Mouse (Mus musculus) midbrain, embryonic 12.5 days (tissue): ENCODE results near the gene Pex7. TPM values are rescaled to one million over a fixed set of nuclear protein-coding genes. Genes with fewer than 3 reads are reported as not detected.
A peak's percentile ranks its signal among the peaks of the same experiment; 100 is the strongest.

Experiments
- ATAC-seq: fragments of 200-750 bp; cut with Nextera tagmentation; 2 replicates; pipeline ENCODE4 v1.8.0; 2017; ENCODE audit warnings: low read depth, moderate TSS enrichment, moderate library complexity; ENCODE audit not compliant: low FRiP score
- H3K27ac ChIP-seq: fragments of 300-500 bp; sonication (generic); replicated peaks from 2 replicates; pipeline ENCODE4 v1.5.1; 2016; ENCODE audit warnings: mild to moderate bottlenecking
- H3K27me3 ChIP-seq: fragments of 300-500 bp; sonication (generic); 2 replicates; pipeline ENCODE4 v1.6.1; 2016; ENCODE audit warnings: mild to moderate bottlenecking
- H3K36me3 ChIP-seq: fragments of 300-500 bp; sonication (generic); 2 replicates; pipeline ENCODE4 v1.6.1; 2016
- H3K4me1 ChIP-seq: fragments of 300-500 bp; sonication (generic); 2 replicates; pipeline ENCODE4 v1.6.1; 2016
- H3K4me2 ChIP-seq: fragments of 300-500 bp; sonication (generic); replicated peaks from 2 replicates; pipeline ENCODE4 v1.6.1; 2016; ENCODE audit warnings: mild to moderate bottlenecking, moderate library complexity
- H3K4me3 ChIP-seq: fragments of 300-500 bp; sonication (generic); 2 replicates; pipeline ENCODE4 v1.5.1; 2016; ENCODE audit warnings: mild to moderate bottlenecking
- H3K9ac ChIP-seq: fragments of 300-500 bp; sonication (generic); replicated peaks from 2 replicates; pipeline ENCODE4 v1.6.1; 2016; ENCODE audit warnings: mild to moderate bottlenecking, moderate library complexity
- H3K9me3 ChIP-seq: fragments of 300-500 bp; sonication (generic); 2 replicates; pipeline ENCODE4 v1.6.1; 2016; ENCODE audit warnings: mild to moderate bottlenecking
- WGBS: fragments of 180-500 bp; shearing (Covaris S2); methylation state at CpG from one replicate; pipeline ENCODE4 v1.1.7; 2016; 5-methylcytosine and 5-hydroxymethylcytosine counted together
- polyA plus RNA-seq: library from polyadenylated mRNA; unstranded; fragments of >200 nt; fragmentation: Nextera tagmentation; extraction: Ambion mirVana; gene quantifications from 2 replicates; pipeline ENCODE4 v1.2.1, GENCODE M21; 2016

Pex7 gene
- polyA plus RNA-seq, 1 experiment from 2014 or later: 29.8 TPM

GRCm38 (mm10) chr10:19855597-19856306 is 51.7 kb downstream of the Pex7 start:
- peaks cover 13% of the 10 kb centered on the region for H3K4me1 ChIP-seq
- WGBS: 95% methylated on average over 7 of the region's 7 CpGs
- H3K9ac ChIP-seq: no peak overlapping the region
- H3K9me3 ChIP-seq: no peaks in the 10 kb centered on the region
- no peak for ATAC-seq
- no peak overlapping the region for H3K4me2 ChIP-seq
- H3K36me3 ChIP-seq: no peaks in the 10 kb centered on the region
- H3K27ac ChIP-seq: no peak overlapping the region
- no peak overlapping the region for H3K4me3 ChIP-seq
- peaks cover 37% of the 10 kb centered on the region for H3K27me3 ChIP-seq

DNA sequence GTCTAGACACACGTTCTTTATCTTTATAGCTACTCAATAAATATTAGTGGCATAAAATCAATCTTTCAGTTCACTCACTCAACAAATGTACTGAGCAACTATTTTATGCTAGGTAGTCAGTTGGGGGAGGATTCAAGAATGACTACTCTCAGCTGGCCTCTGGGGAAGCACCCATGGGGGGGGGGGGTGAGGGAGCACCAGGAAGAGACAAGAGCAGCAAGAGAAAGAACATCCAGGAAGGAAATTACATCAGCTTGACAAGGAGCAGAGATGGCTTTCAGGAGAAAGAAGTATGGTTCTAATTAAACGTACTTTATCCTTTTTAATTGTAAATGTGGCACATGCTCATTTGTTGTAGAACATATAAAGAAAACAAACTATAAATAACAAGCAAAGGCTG is 53.9 kb downstream of the Pex7 start:
- WGBS: 79% methylated on average over 2 of the region's 2 CpGs

DNA sequence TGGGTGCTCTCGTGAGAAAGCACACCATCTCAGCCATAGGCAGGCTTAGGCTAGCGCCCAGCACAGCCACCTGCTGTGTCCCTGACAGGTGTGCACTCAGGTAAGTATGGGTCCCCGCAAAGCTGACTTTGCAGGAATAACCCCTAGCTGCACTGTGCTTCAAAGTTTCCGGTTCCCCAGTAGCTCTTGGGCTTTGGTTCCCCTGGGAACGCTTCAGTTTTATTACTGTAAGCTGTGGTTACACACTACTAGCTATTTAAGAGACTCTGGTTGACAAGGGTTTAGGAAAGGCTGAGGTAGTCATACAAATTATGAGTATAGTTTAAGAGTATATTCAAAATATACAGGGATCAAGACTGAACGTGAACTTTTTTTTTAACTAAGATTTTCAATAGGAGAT is 54.7 kb downstream of the Pex7 start:
- WGBS: 37% methylated on average over 6 of the region's 6 CpGs
- Histone ChIP-seq H3K4me1 (peaks cover 30% of the 10 kb centered on the region), H3K4me3 (no peak overlapping the region), H3K27me3 (peaks cover 62% of the 10 kb centered on the region), H3K9me3 (no peaks in the 10 kb centered on the region), H3K36me3 (no peaks in the 10 kb centered on the region), H3K9ac (no peak overlapping the region), H3K4me2 (no peak overlapping the region), H3K27ac (no peak overlapping the region)
- ATAC-seq: no peak

More for the DNA sequence above, 53.9 kb downstream of the Pex7 start:
- H3K9me3 ChIP-seq: no peaks in the 10 kb centered on the region
- H3K9ac ChIP-seq: no peak overlapping the region
- no peak overlapping the region for H3K4me3 ChIP-seq
- peaks cover 30% of the 10 kb centered on the region for H3K4me1 ChIP-seq
- ATAC-seq: no peak
- H3K4me2 ChIP-seq: no peak overlapping the region
- peaks cover 58% of the 10 kb centered on the region for H3K27me3 ChIP-seq
- H3K36me3 ChIP-seq: no peaks in the 10 kb centered on the region
- H3K27ac ChIP-seq: no peak overlapping the region

DNA sequence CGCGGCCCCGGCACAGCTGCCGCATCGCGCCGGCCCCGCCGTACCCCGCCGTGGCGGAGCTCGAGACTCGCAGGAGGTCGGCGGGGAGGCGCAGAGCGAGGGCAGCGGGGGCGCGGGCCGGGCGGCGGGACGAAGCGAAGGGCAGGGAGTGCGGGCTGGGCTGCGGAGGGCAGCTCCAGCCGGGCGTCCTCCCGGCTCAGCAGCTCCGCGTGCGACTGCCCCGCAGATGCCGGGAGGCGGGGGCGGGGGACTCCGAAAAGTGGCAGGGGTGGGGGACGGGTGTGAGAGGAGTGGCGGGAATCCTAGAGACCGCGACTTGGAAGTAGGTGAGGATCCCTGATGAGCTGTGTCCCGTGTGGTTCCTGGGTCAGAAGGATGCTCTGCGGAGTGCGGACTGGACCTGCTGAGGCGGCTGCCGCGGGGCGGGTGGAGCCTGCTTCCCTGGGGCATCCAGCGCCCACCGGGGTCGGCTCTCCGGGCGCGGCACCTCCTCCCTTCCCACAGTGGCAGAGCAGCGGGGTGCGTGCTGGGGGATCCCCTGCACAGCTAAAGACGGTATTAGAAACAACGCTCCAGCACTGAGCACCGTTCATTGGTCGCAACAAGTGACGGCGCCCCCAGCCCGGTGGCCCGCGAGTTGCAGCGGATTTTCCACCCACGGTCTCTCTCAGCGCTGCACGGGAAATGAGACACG is 56.3 kb downstream of the Pex7 start, which contains the start of gene Slc35d3:
Gene Slc35d3, minus strand, starts transcription at position 462 of the 694 bp plus-strand sequence.
- Histone ChIP-seq H3K36me3 (no peaks in the 10 kb centered on the region), H3K4me2 (peak within 1 kb of the TSS; percentile 99), H3K4me3 (peak within 1 kb of the TSS; percentile 62), H3K9ac (peak within 1 kb of the TSS; percentile 68), H3K9me3 (no peaks in the 10 kb centered on the region), H3K27ac (no peak within 1 kb of the TSS), H3K27me3 (peaks cover 65% of the 10 kb centered on the region), H3K4me1 (peaks cover 30% of the 10 kb centered on the region)
- ATAC-seq: peak; percentile 65; the same call in 1 of the 2 replicates
- under 1% methylated on average over 66 of the region's 72 CpGs for WGBS

DNA sequence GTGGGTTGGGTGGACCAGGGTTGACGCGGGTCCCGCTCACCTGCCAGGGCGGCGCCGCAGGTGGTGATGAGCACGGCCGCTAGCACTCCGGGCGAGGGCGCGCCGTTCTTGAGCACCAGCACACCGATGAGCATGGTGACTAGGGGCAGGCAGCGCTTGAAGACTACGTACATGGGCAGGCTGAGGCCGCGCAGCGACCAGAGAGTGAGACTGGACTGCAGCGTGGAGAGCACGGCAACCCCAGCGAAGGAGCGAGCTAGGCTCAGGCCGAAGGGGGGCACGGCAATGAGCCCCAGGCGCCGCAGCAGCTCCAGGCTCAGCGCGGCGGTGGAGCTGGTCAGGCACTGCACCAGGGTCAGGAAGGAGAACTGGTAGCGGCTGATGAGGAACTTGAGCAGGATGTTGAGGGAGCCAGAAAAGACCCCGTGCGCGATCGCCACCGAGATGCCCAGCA is 56.9 kb downstream of the Pex7 start:
- H3K9ac ChIP-seq: peak overlapping the region; percentile 68
- ATAC-seq: peak; percentile 62
- H3K36me3 ChIP-seq: no peaks in the 10 kb centered on the region
- peaks cover 71% of the 10 kb centered on the region for H3K27me3 ChIP-seq
- H3K4me1 ChIP-seq: peaks cover 30% of the 10 kb centered on the region
- H3K27ac ChIP-seq: no peak overlapping the region
- H3K9me3 ChIP-seq: no peaks in the 10 kb centered on the region
- H3K4me2 ChIP-seq: peak overlapping the region; percentile 99
- WGBS: 2% methylated on average over 36 of the region's 36 CpGs
- H3K4me3 ChIP-seq: peak overlapping the region; percentile 62

GRCm38 (mm10) chr10:19849771-19850365 is 57.6 kb downstream of the Pex7 start:
- peak; percentile 71 for ATAC-seq
- Histone ChIP-seq H3K4me3 (peak overlapping the region; percentile 62), H3K4me2 (peak overlapping the region; percentile 99), H3K27ac (no peak overlapping the region), H3K36me3 (no peaks in the 10 kb centered on the region), H3K9ac (peak overlapping the region; percentile 68; the same call in 1 of the 2 replicates), H3K9me3 (no peaks in the 10 kb centered on the region), H3K4me1 (peaks cover 30% of the 10 kb centered on the region), H3K27me3 (peaks cover 71% of the 10 kb centered on the region)
- under 1% methylated on average over 31 of the region's 32 CpGs for WGBS

DNA sequence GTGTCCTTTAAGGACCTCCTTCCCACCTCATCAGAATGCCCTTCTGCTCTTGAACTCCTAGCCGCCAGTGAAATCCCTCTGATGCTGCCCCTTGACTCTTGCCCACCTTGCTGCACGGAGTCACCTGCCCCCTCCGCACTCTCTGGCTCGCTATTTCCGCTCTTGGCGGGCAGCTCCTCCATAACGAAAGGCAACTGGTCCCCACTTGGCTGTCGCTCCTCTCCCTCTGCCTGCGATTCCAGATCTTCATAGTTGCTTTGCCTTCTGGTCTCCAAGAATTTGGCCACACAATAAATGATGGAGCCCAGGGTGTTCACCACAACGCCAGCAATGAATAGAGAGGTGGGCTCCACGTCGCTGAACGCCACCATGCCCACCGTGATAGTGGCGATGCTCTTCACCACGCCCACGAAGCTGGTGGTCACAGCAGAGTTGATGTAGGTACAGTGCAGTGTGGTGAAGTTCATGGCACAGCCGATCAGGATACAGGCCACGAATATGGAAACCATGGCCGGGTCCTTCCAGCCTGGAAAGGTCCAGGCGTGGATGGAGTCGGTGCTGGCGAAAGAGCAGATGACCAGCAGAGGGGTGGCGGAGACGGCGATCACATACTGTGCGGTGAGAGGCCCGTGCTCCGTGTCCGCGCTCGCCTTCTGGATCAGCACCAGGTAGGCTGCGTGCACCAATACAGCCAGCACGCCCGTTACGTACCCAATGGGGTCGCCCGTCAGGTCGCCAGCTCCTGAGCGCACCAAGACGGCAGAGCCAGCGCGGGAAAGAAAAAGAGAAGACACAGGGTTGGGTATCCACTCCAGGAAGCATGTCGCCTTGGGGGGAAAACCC is 58.3 kb downstream of the Pex7 start:
- no peaks in the 10 kb centered on the region for H3K9me3 ChIP-seq
- H3K4me1 ChIP-seq: peaks cover 30% of the 10 kb centered on the region
- peak overlapping the region; percentile 99 for H3K4me2 ChIP-seq
- no peak overlapping the region for H3K27ac ChIP-seq
- no peaks in the 10 kb centered on the region for H3K36me3 ChIP-seq
- no peak overlapping the region for H3K9ac ChIP-seq
- H3K4me3 ChIP-seq: peak overlapping the region; percentile 62
- H3K27me3 ChIP-seq: peaks cover 65% of the 10 kb centered on the region
- no peak for ATAC-seq
- WGBS: 5% methylated on average over 44 of the region's 44 CpGs

DNA sequence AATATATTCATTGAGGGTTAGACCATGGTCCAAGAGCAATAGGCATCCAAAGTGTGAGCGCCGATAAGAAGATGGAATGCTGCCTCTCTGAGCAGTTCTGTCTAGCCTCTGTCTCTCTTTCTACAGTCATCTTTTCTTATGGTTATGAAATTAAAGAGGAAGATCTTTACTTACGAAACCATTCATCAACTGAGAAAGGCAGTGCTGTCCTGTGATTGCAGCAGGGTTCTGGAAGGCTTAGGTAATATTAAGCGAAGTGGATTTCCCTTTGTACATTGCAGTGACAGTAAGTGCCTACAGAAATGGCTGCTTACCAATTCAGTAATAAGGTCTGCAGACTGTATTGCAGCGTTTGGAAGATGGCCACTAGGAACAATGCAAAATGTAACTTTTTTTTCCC is 67.7 kb downstream of the Pex7 start:
- 92% methylated on average over 5 of the region's 5 CpGs for WGBS
- no peak overlapping the region for H3K27ac ChIP-seq
- H3K4me2 ChIP-seq: no peak overlapping the region
- H3K9me3 ChIP-seq: no peaks in the 10 kb centered on the region
- H3K9ac ChIP-seq: no peak overlapping the region
- H3K4me1 ChIP-seq: peaks cover 6% of the 10 kb centered on the region; the same call in 1 of the 2 replicates
- no peak for ATAC-seq
- no peak overlapping the region for H3K4me3 ChIP-seq
- H3K27me3 ChIP-seq: 0 out of 2 replicates have a peak, but pooled peaks cover 4% of the 10 kb centered on the region
- no peaks in the 10 kb centered on the region for H3K36me3 ChIP-seq

DNA sequence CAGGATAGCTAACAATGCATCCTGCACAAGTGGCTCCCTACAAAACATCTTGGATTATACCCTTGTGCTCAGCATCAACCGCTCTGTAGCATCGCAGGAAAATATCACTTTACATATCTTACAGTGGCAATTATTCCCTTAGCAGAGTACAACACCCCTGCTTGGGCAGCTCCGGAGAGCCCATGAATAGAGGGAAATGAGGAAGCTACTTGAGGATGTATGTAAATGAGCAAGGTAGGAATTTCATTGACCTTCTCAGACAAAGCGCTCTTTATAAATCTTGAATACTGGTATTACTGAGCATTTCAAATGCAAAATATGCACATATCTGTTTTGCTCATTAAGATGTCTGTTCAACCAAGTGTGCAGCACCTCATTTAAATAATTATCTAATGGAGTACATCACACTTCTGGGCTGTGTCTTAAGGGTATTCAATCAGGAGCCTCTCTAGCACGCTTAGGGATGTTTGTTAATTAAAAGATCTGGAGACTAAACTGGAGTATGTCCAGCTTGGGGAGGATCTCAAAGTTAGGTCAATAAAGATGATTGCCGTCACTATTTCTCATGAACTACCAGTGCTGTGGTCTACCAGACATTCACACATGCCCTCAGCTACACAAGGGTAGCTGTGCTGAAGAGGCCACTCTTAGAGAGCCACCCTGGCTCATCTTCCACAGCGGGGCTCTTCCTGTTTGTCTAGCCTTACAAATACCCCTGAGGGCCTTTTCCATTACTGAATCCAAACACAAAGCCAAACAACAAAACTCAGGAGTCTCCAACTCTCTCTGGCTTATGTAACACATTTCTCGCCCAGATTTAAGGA is 71.4 kb downstream of the Pex7 start:
- Histone ChIP-seq H3K27ac (no peak overlapping the region), H3K4me3 (no peak overlapping the region), H3K4me1 (peaks cover 6% of the 10 kb centered on the region; the same call in 1 of the 2 replicates), H3K36me3 (no peaks in the 10 kb centered on the region), H3K9me3 (no peaks in the 10 kb centered on the region), H3K9ac (no peak overlapping the region), H3K27me3 (no peaks in the 10 kb centered on the region), H3K4me2 (no peak overlapping the region)
- ATAC-seq: no peak; the same call in 1 of the 2 replicates
- WGBS: 63% methylated on average over 8 of the region's 8 CpGs

- Histone ChIP-seq H3K4me1 (peaks cover 6% of the 10 kb centered on the region; the same call in 1 of the 2 replicates), H3K27ac (no peak overlapping the region), H3K4me3 (no peak overlapping the region), H3K9me3 (no peaks in the 10 kb centered on the region), H3K9ac (no peak overlapping the region), H3K36me3 (no peaks in the 10 kb centered on the region), H3K27me3 (no peaks in the 10 kb centered on the region), H3K4me2 (no peak overlapping the region)
- no peak for ATAC-seq
- WGBS: 97% methylated on average over 6 of the region's 6 CpGs
Measured at GRCm38 (mm10) chr10:19834222-19834621, 73.3 kb downstream of the Pex7 start.
